10 mouse cellular contexts compared by ENCODE assay signal in the genomic region with DNA sequence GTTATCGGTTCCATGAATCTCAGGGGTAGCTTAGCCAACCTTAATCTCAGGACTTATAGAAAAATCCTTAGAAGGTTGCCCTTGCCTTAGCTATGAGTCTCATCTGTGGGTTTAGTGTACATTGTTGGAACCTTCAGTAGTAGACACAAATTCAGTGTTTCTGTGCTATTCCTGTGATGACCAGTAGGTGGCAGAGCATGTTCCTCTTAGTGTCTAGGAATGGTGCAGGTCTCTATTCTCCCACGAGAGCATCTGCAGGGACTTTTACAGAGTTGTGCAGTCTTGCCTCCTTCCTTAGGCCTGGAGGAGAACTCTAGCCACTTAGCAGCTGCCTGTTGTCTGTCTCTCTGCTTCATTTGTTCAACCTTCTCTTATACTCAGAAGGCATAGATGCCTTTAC.
A peak's percentile ranks its signal among the peaks of the same experiment; 100 is the strongest.
DNase-seq lines count a peak whose midpoint lies in the region; ATAC-seq and TF ChIP-seq lines count a peak whose summit lies in the region.
"Had no signal": no experiment of that assay in that cellular context is flagged by ENCODE, and none has a peak within 500 bp of the region (broad histone marks: within the 10 kb centered on the region; RNA-seq: fewer than 3 reads in every experiment).

No protein-coding gene starts in this region.

- 34% methylated on average over 2 of the region's 2 CpGs for WGBS in liver, embryonic 16.5 days (ENCODE audit: insufficient replicate concordance)
- WGBS in neural tube, embryonic 12.5 days: 46% methylated on average over 2 of the region's 2 CpGs

- TF ChIP-seq EP300 in MEL (IDR thresholded peaks at IDR 0.05; ENCODE audit: low read depth in 1 of 2, low read length in 2 of 2): no peak

- no peak overlapping the region for H3K9ac ChIP-seq in MEL (ENCODE audit: control insufficient read depth, low read depth, low read length, poor library complexity, severe bottlenecking)
- no peak overlapping the region for H3K9ac ChIP-seq in liver, embryonic 16.5 days (ENCODE audit: low read depth, low read length)
- H3K9ac ChIP-seq in neural tube, embryonic 12.5 days: no peak overlapping the region
- H3K9ac ChIP-seq: neural tube, embryonic 13.5 days had no signal

- H3K4me1 ChIP-seq in MEL (ENCODE audit: control insufficient read depth in 1 of 2, insufficient read depth in 2 of 2, low read length in 2 of 2): no peaks in the 10 kb centered on the region
- H3K4me1 ChIP-seq in liver, embryonic 16.5 days (ENCODE audit: control insufficient read depth, low read depth, low read length): peaks cover 5% of the 10 kb centered on the region
- H3K4me1 ChIP-seq in neural tube, embryonic 12.5 days: peaks cover 16% of the 10 kb centered on the region

- intact Hi-C loops in gastrocnemius, postnatal 14 days (cut with DNase I; ENCODE audit: low total_unique reads): no loop called here

- ATAC-seq in liver, embryonic 16.5 days (ENCODE audit: low read depth): no peak
- ATAC-seq in neural tube, embryonic 12.5 days (ENCODE audit: low FRiP score, low read depth): peak; percentile 49

- no peaks in the 10 kb centered on the region for H3K9me3 ChIP-seq in MEL (replicated peaks; ENCODE audit: insufficient read depth, low read length)
- no peaks in the 10 kb centered on the region for H3K9me3 ChIP-seq in liver, embryonic 16.5 days (replicated peaks; ENCODE audit: control insufficient read depth, low read length)
- no peaks in the 10 kb centered on the region for H3K9me3 ChIP-seq in neural tube, embryonic 12.5 days
- H3K9me3 ChIP-seq: neural tube, embryonic 13.5 days had no signal

- no peak overlapping the region for H3K27ac ChIP-seq in MEL (ENCODE audit: control insufficient read depth, low read depth, low read length)
- H3K27ac ChIP-seq in liver, embryonic 16.5 days (ENCODE audit: low read length): no peak overlapping the region
- no peak overlapping the region for H3K27ac ChIP-seq in neural tube, embryonic 12.5 days
- H3K27ac ChIP-seq: neural tube, embryonic 13.5 days had no signal

- no peak for TF ChIP-seq POLR2A in MEL (IDR thresholded peaks at IDR 0.05; ENCODE audit: control insufficient read depth in 1 of 2, insufficient read depth in 1 of 2, low read depth in 1 of 2, low read length in 2 of 2, poor library complexity in 1 of 2)

- H3K27me3 ChIP-seq in MEL (ENCODE audit: control insufficient read depth in 1 of 2, insufficient read depth in 2 of 2, low read length in 2 of 2): no peaks in the 10 kb centered on the region
- H3K27me3 ChIP-seq in liver, embryonic 16.5 days (ENCODE audit: control insufficient read depth, insufficient read depth, low read depth, low read length): no peaks in the 10 kb centered on the region
- H3K27me3 ChIP-seq in neural tube, embryonic 12.5 days (replicated peaks): no peaks in the 10 kb centered on the region
- H3K27me3 ChIP-seq: neural tube, embryonic 13.5 days had no signal

- H3K4me3 ChIP-seq in MEL (ENCODE audit: control insufficient read depth in 1 of 2, insufficient read depth in 1 of 2, low read depth in 2 of 2, low read length in 2 of 2): no peak overlapping the region
- H3K4me3 ChIP-seq in liver, embryonic 16.5 days (ENCODE audit: low read depth, low read length): peak overlapping the region; percentile 21; the same call in 1 of the 2 replicates
- H3K4me3 ChIP-seq in neural tube, embryonic 12.5 days: no peak overlapping the region
- H3K4me3 ChIP-seq: erythroblast, embryonic 14.5 days; neural tube, embryonic 13.5 days had no signal

- TF ChIP-seq CTCF in MEL (IDR thresholded peaks at IDR 0.05 in 2 of 3, conservative IDR thresholded peaks at IDR 0.05 in 1 of 3; ENCODE audit: control insufficient read depth in 1 of 3, insufficient read depth in 1 of 3, low read depth in 2 of 3, low read length in 3 of 3, poor library complexity in 1 of 3, severe bottlenecking in 1 of 3): peak; percentile 40 to 95 (median 78)

- H3K36me3 ChIP-seq in MEL (ENCODE audit: control insufficient read depth in 1 of 2, insufficient read depth in 2 of 2, low read length in 2 of 2): no peaks in the 10 kb centered on the region
- no peaks in the 10 kb centered on the region for H3K36me3 ChIP-seq in liver, embryonic 16.5 days (ENCODE audit: control insufficient read depth, insufficient read depth)
- no peaks in the 10 kb centered on the region for H3K36me3 ChIP-seq in neural tube, embryonic 12.5 days
- H3K36me3 ChIP-seq: neural tube, embryonic 13.5 days had no signal

- TF ChIP-seq RAD21 in MEL (IDR thresholded peaks at IDR 0.05; ENCODE audit: low read depth, low read length): peak; percentile 39

- peak overlapping the region; percentile 12 for H3K4me2 ChIP-seq in liver, embryonic 16.5 days (ENCODE audit: low read depth, low read length)
- no peak overlapping the region for H3K4me2 ChIP-seq in neural tube, embryonic 12.5 days (replicated peaks)
- H3K4me2 ChIP-seq: neural tube, embryonic 13.5 days had no signal

- no peaks in the 10 kb centered on the region for H3K79me2 ChIP-seq in MEL (ENCODE audit: control insufficient read depth, insufficient read depth, low read length, poor library complexity)

- DNase-seq in 416B (ENCODE audit: low read depth) (peak; percentile 50), MEL (ENCODE audit: low read depth, low spot score) (peak; percentile 77)
- DNase-seq in cerebellum, adult 9-10 months: peak; percentile 81
- peak; percentile 33 for DNase-seq in gastrocnemius, postnatal 14 days
- peak; percentile 62 for DNase-seq in kidney, postnatal 14 days
- DNase-seq in testis, postnatal 14 days (ENCODE audit: low spot score): peak; percentile 45

TF ChIP-seq in MEL, 35 proteins besides CTCF, POLR2A, EP300 and RAD21:
- TF ChIP-seq SIN3A (IDR thresholded peaks at IDR 0.05; ENCODE audit: low read length) (0 out of 2 replicates have a peak, but pooled peaks have one; percentile 19), ZC3H11A (IDR thresholded peaks at IDR 0.05; ENCODE audit: low read depth, low read length) (peak; percentile 14; the same call in 1 of the 2 replicates), SMC3 (IDR thresholded peaks at IDR 0.05; ENCODE audit: low read depth, low read length) (peak; percentile 70), HCFC1 (IDR thresholded peaks at IDR 0.05; ENCODE audit: low read depth, low read length) (no peak)
